Mouse (Mus musculus) heart, embryonic 15.5 days (tissue): ENCODE results near the gene Cryaa. TPM values are rescaled to one million over a fixed set of nuclear protein-coding genes. Genes with fewer than 3 reads are reported as not detected.
A peak's percentile ranks its signal among the peaks of the same experiment; 100 is the strongest.

Source experiments
- ATAC-seq: fragments of 200-750 bp; cut with Nextera tagmentation; replicated peaks from 2 replicates; pipeline ENCODE4 v1.8.0; 2017; ENCODE audit warnings: low read depth, moderate TSS enrichment; ENCODE audit not compliant: insufficient number of reproducible peaks, insufficient read depth, low FRiP score
- H3K27ac ChIP-seq: fragments of 300-500 bp; sonication (generic); 2 replicates; pipeline ENCODE4 v1.5.1; 2015; ENCODE audit warnings: mild to moderate bottlenecking, inconsistent platforms
- H3K27me3 ChIP-seq: fragments of 300-500 bp; sonication (generic); 2 replicates; pipeline ENCODE4 v1.6.1; 2015; ENCODE audit warnings: inconsistent platforms
- H3K36me3 ChIP-seq: fragments of 300-500 bp; sonication (generic); 2 replicates; pipeline ENCODE4 v1.6.1; 2015; ENCODE audit warnings: mild to moderate bottlenecking, inconsistent platforms
- H3K4me1 ChIP-seq: fragments of 300-500 bp; sonication (generic); replicated peaks from 2 replicates; pipeline ENCODE4 v1.6.1; 2015; ENCODE audit warnings: inconsistent platforms
- H3K4me2 ChIP-seq: fragments of 300-500 bp; sonication (generic); 2 replicates; pipeline ENCODE4 v1.6.1; 2015; ENCODE audit warnings: inconsistent platforms, mild to moderate bottlenecking, moderate library complexity
- H3K4me3 ChIP-seq: fragments of 300-500 bp; sonication (generic); 2 replicates; pipeline ENCODE4 v1.5.1; 2015; ENCODE audit warnings: mild to moderate bottlenecking, inconsistent platforms
- H3K9ac ChIP-seq: fragments of 300-500 bp; sonication (generic); 2 replicates; pipeline ENCODE4 v1.6.1; 2015; ENCODE audit warnings: mild to moderate bottlenecking, inconsistent platforms
- H3K9me3 ChIP-seq: fragments of 300-500 bp; sonication (generic); replicated peaks from 2 replicates; pipeline ENCODE4 v1.6.1; 2016; ENCODE audit warnings: inconsistent platforms
- WGBS: fragments of 180-500 bp; shearing (Covaris S2); methylation state at CpG from one replicate; pipeline ENCODE4 v1.1.7; 2015; ENCODE audit warnings: mixed read lengths; 5-methylcytosine and 5-hydroxymethylcytosine counted together
- polyA plus RNA-seq: library from polyadenylated mRNA; unstranded; fragments of >200 nt; fragmentation: Nextera tagmentation; extraction: Ambion mirVana; gene quantifications from 2 replicates; pipeline ENCODE4 v1.2.1, GENCODE M21; 2015

Cryaa gene
- polyA plus RNA-seq, 1 experiment from 2014 or later, result not detected

DNA sequence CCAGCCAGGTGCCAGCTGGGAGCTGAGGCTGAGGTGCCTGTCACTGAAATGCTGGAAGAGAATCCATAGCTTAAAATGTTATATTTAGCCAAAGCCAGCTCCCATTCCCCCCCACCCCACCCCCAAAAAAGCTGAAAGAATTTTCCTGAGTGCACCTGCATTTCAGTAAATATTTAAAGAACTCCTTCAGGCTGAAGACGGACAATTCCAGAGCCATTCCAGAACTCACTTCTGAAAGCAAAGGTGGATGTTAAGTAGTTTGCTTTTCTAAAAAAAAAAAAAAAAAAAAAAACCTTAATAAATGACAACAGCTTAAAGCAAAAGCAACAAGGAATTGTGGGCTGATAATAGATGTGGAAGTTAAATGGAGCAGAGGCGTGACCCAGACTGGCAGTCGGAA is 36.5 kb downstream of the Cryaa start:
- Histone ChIP-seq H3K4me1 (no peaks in the 10 kb centered on the region), H3K27me3 (no peaks in the 10 kb centered on the region), H3K4me2 (no peak overlapping the region), H3K9me3 (no peaks in the 10 kb centered on the region), H3K36me3 (no peaks in the 10 kb centered on the region), H3K9ac (no peak overlapping the region), H3K4me3 (no peak overlapping the region), H3K27ac (no peak overlapping the region)
- no peak for ATAC-seq
- whole genome bisulfite sequencing, result 69% methylated on average over 3 of the region's 3 CpGs

DNA sequence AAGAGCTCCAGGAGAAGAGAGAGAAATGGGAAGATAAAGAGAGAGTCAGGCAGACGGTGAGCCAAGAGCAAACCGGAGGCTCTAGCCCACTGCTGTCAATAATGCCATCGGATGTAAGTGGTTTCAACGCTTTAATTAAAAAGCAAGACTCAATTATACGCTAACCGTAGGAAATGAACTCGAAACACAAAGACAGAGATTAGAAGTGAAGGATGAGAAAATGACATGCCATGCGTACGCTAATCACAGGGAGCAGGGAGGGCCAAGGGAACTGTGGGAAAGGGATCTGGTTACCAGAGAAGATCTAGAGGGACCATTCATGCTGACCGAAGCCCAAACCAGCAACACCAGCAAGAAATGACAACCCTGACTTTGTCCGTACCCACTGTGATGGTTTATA is 37.4 kb downstream of the Cryaa start:
- H3K36me3 ChIP-seq, result no peaks in the 10 kb centered on the region
- no peak for ATAC-seq
- H3K27me3 ChIP-seq, result no peaks in the 10 kb centered on the region
- WGBS, result 85% methylated on average over 11 of the region's 11 CpGs
- no peak overlapping the region for H3K4me2 ChIP-seq
- H3K4me3 ChIP-seq, result no peak overlapping the region
- no peak overlapping the region for H3K27ac ChIP-seq
- H3K9ac ChIP-seq, result no peak overlapping the region
- no peaks in the 10 kb centered on the region for H3K9me3 ChIP-seq
- no peaks in the 10 kb centered on the region for H3K4me1 ChIP-seq

DNA sequence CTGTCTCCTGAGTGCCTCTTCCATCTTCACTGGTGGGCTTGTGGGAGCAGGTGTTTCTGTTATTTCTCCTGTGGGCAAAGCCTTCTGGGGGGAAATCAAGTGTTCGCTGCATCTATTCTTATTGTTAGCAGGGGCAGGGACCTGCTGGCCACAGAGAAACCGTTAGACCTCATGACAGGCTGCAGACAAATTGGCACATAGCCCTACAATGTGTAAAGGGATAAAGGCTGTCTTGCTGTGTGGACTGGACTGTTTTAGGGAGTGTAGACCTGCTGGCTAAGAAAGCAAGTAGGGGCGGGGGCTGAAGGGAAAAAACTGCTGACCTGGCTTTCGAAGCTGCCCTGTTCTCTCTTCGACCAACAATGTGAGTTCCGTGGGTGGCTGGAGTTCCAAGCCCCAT is 44.0 kb downstream of the Cryaa start:
- WGBS, result 66% methylated on average over 6 of the region's 6 CpGs
- ATAC-seq, result no peak

DNA sequence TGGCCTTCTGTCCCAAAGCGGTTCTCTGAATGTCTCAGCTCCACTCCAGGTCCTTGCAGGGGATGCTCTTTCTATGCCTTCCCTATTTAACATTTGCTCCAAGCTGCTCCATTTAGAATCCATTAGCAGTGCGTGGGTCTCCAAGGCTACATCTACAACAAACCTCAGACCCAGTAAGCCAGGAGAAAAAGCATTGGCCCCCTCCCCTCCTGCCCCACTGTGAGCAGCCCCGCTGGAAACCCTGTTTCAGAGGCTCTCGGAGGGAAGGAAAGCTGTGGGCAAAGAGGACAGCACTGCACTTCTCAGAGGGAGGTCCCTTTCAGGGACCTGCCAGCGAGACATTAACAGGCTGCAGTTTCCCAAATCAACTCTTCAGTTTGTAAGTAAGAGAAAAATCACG is 47.8 kb downstream of the Cryaa start:
- H3K4me2 ChIP-seq, result no peak overlapping the region
- H3K4me1 ChIP-seq, result peaks cover 48% of the 10 kb centered on the region
- no peaks in the 10 kb centered on the region for H3K27me3 ChIP-seq
- no peak for ATAC-seq
- WGBS, result 39% methylated on average over 6 of the region's 6 CpGs
- H3K9me3 ChIP-seq, result no peaks in the 10 kb centered on the region
- no peaks in the 10 kb centered on the region for H3K36me3 ChIP-seq
- no peak overlapping the region for H3K9ac ChIP-seq
- H3K27ac ChIP-seq, result no peak overlapping the region
- H3K4me3 ChIP-seq, result no peak overlapping the region

More for the DNA sequence above, 44.0 kb downstream of the Cryaa start:
- Histone ChIP-seq H3K4me1 (peaks cover 16% of the 10 kb centered on the region), H3K4me2 (no peak overlapping the region), H3K9ac (no peak overlapping the region), H3K27me3 (no peaks in the 10 kb centered on the region), H3K9me3 (no peaks in the 10 kb centered on the region), H3K4me3 (no peak overlapping the region), H3K27ac (no peak overlapping the region), H3K36me3 (no peaks in the 10 kb centered on the region)

DNA sequence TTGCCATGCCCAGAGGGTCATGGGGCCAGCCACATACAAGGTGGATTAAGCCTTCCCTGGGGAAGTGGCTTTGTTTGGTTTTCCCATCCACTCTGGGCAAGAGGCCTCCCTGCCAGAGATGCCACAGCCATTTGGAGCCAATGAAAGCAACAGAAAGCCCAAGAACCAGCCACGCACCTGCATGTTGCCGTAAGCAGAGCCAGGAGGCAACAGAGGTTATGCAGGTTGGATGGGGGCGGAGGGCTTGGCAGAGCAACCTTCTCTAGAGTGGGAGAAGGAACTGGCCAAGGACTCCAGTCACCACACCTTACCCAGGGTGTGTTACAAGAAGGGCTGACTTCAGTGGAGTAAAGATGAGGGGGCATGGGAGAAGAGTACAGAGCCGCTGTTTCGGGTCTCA is 48.6 kb downstream of the Cryaa start:
- Histone ChIP-seq H3K9me3 (no peaks in the 10 kb centered on the region), H3K36me3 (no peaks in the 10 kb centered on the region), H3K27me3 (no peaks in the 10 kb centered on the region), H3K4me3 (no peak overlapping the region), H3K4me1 (peaks cover 57% of the 10 kb centered on the region), H3K4me2 (no peak overlapping the region), H3K27ac (no peak overlapping the region), H3K9ac (no peak overlapping the region)
- no peak for ATAC-seq
- 94% methylated on average over 5 of the region's 5 CpGs for WGBS

DNA sequence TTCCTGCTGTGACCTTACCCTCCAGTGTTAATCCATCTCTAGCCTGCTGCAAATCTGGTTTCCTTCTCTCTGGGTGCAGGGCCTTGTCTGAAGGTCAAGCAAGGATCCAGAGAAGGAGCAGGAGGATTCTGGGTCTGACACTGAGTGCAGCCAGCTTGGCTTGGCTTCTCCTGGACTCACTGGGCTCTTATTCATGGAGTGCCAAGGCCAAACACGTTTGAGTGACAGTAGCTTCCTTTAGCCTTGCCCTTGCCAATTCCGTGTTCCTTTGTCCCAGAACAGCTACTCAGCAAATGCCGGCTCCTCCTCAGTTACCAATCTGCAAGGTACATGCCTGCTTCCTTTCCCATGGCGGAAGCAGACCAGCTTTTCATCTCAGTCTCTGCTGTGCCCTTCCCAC is 49.6 kb downstream of the Cryaa start:
- Histone ChIP-seq H3K4me1 (peaks cover 53% of the 10 kb centered on the region), H3K9me3 (no peaks in the 10 kb centered on the region), H3K36me3 (no peaks in the 10 kb centered on the region), H3K4me3 (no peak overlapping the region), H3K27ac (no peak overlapping the region), H3K9ac (no peak overlapping the region), H3K4me2 (no peak overlapping the region), H3K27me3 (no peaks in the 10 kb centered on the region)
- no peak for ATAC-seq
- 49% methylated on average over 4 of the region's 4 CpGs for WGBS

DNA sequence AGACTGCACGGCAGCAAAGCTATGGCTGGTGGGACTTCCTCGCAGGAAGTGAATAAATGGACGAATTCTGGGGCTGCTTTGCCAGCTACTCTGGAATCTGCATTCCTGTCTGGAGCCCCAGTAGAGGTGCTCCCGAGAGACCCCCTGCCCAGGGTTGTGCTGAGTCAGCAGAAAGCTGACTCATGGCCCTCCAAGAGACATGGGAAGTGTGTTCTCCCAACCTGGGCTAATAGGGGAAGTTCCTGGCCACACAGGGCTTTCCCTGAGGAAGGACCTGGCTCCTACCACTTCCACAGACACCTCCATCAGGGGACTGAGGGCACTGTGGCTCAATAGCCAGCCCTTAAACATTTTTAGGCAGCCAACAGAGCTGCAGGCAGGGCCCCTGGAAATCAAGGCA is 50.4 kb downstream of the Cryaa start:
- no peaks in the 10 kb centered on the region for H3K9me3 ChIP-seq
- no peaks in the 10 kb centered on the region for H3K27me3 ChIP-seq
- H3K4me1 ChIP-seq, result peaks cover 50% of the 10 kb centered on the region
- ATAC-seq, result no peak
- 0 out of 2 replicates have a peak overlapping the region, but pooled peaks have one; percentile 72 for H3K27ac ChIP-seq
- no peak overlapping the region for H3K4me3 ChIP-seq
- H3K4me2 ChIP-seq, result no peak overlapping the region
- no peak overlapping the region for H3K9ac ChIP-seq
- H3K36me3 ChIP-seq, result no peaks in the 10 kb centered on the region
- WGBS, result 55% methylated on average over 4 of the region's 4 CpGs

DNA sequence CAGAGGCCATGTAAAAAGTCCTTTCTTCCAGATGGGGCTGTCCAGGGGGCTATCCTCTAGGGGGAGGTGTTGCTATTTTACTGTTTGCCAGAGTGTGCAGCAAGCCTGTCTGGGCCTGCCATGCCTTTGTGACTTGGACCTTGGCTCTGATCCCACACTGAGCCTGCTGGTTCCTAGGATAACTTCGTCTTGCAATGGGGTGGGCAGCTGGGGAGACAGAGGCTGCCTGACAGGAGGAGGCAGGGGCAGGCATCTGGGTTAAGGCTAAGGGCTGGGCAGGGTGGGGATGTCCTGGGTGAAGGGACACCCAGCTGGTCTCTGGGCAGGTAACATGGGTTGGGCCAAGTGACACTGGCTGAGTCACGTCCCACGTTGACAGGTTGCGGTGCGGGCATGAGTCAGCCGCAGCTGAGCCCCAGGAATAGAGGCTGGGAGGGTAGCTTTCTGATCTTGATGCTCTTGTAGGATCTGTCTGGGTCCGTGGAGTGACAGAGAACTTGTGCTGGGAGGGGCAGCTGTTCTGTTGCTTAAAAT is 51.4 kb downstream of the Cryaa start:
- H3K9ac ChIP-seq, result 0 out of 2 replicates have a peak overlapping the region, but pooled peaks have one; percentile 26
- no peak overlapping the region for H3K4me3 ChIP-seq
- H3K27me3 ChIP-seq, result no peaks in the 10 kb centered on the region
- H3K36me3 ChIP-seq, result no peaks in the 10 kb centered on the region
- 0 out of 2 replicates have a peak overlapping the region, but pooled peaks have one; percentile 20 for H3K4me2 ChIP-seq
- peak; percentile 79 for ATAC-seq
- peaks cover 50% of the 10 kb centered on the region for H3K4me1 ChIP-seq
- WGBS, result 43% methylated on average over 7 of the region's 7 CpGs
- H3K27ac ChIP-seq, result peak overlapping the region; percentile 72
- no peaks in the 10 kb centered on the region for H3K9me3 ChIP-seq

DNA sequence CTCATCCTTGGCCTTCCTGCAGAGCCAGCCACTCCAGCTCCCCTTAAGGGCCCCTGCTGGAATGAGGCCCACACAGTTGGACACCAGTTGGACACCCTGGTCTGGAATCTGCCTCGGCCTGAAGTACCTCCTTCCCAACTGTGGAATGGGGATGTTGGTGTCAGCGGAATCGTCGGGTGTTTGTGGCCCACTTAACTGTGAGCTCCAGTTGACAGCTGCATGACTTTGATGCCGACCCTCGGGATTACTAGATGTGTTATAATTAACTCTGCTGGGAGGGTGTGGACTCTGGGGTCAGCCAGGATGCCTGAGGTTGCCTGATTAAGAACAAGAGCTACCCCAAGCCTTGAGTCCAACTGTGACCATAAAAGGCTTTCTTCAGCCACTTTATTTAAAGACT is 53.4 kb downstream of the Cryaa start:
- no peak overlapping the region for H3K4me2 ChIP-seq
- peaks cover 42% of the 10 kb centered on the region for H3K4me1 ChIP-seq
- ATAC-seq, result peak; percentile 77
- WGBS, result 21% methylated on average over 6 of the region's 6 CpGs
- peak overlapping the region; percentile 80 for H3K27ac ChIP-seq
- H3K9ac ChIP-seq, result no peak overlapping the region
- H3K27me3 ChIP-seq, result no peaks in the 10 kb centered on the region
- no peaks in the 10 kb centered on the region for H3K36me3 ChIP-seq
- no peaks in the 10 kb centered on the region for H3K9me3 ChIP-seq
- H3K4me3 ChIP-seq, result no peak overlapping the region

Other genes with a start within 250 kb of the Cryaa start
- 16.7 and 26.0 TPM in 2 replicates for gene Wdr4, start 157.8 kb upstream of the Cryaa start, polyA plus RNA-seq
- gene Ndufv3, start 157.7 kb upstream of the Cryaa start, polyA plus RNA-seq, result 512 and 629 TPM in 2 replicates
- gene Pknox1, start 113.1 kb upstream of the Cryaa start, polyA plus RNA-seq, result 14.0 and 19.9 TPM in 2 replicates
- gene Cbs, start 40.6 kb upstream of the Cryaa start, polyA plus RNA-seq, result 1.2 and 1.5 TPM in 2 replicates
- 171 and 186 TPM in 2 replicates for gene U2af1, start 18.9 kb upstream of the Cryaa start, polyA plus RNA-seq
- gene Sik1, start 178.0 kb downstream of the Cryaa start, polyA plus RNA-seq, result 16.4 and 22.5 TPM in 2 replicates